Mouse (Mus musculus) forebrain, postnatal 0 days (tissue): ENCODE measurements around the gene Rab44. TPM values are rescaled to one million over a fixed set of nuclear protein-coding genes. Genes with fewer than 3 reads are reported as not detected.

Experiments used
- ATAC-seq: fragments of 200-750 bp; cut with Nextera tagmentation; 2 replicates; pipeline ENCODE4 v1.8.0; 2017; ENCODE audit warnings: mild to moderate bottlenecking, moderate library complexity
- DNase-seq: peaks from one replicate; pipeline ENCODE4 v3.0.0-alpha.2; 2015
- H3K27ac ChIP-seq: fragments of 300-500 bp; sonication (generic); 2 replicates; pipeline ENCODE4 v1.5.1; 2014; ENCODE audit warnings: low read depth, mild to moderate bottlenecking, antibody characterized with exemption, low read length, moderate library complexity, mixed read lengths
- H3K27me3 ChIP-seq: fragments of 300-500 bp; sonication (generic); 2 replicates; pipeline ENCODE4 v1.6.1; 2014; ENCODE audit warnings: mild to moderate bottlenecking, low read length, mixed read lengths; ENCODE audit not compliant: insufficient read depth
- H3K36me3 ChIP-seq: fragments of 300-500 bp; sonication (generic); 2 replicates; pipeline ENCODE4 v1.6.1; 2014; ENCODE audit warnings: mild to moderate bottlenecking, moderate library complexity; ENCODE audit not compliant: insufficient read depth
- H3K4me1 ChIP-seq: fragments of 300-500 bp; sonication (generic); 2 replicates; pipeline ENCODE4 v1.6.1; 2014; ENCODE audit warnings: antibody characterized with exemption; ENCODE audit not compliant: insufficient read depth
- H3K4me2 ChIP-seq: fragments of 300-500 bp; sonication (generic); 2 replicates; pipeline ENCODE4 v1.6.1; 2014; ENCODE audit warnings: low read depth, mild to moderate bottlenecking, moderate library complexity
- H3K4me3 ChIP-seq: fragments of 300-500 bp; sonication (generic); 2 replicates; pipeline ENCODE4 v1.5.1; 2014; ENCODE audit warnings: low read depth, low read length, mixed read lengths
- H3K9ac ChIP-seq: fragments of 300-500 bp; sonication (generic); 2 replicates; pipeline ENCODE4 v1.6.1; 2014; ENCODE audit warnings: mild to moderate bottlenecking
- H3K9me3 ChIP-seq: fragments of 300-500 bp; sonication (generic); 2 replicates; pipeline ENCODE4 v1.6.1; 2016; ENCODE audit warnings: low read length
- CTCF ChIP-seq: sonication (generic); IDR thresholded peaks from 2 replicates; pipeline ENCODE4 v1.5.1; 2016; ENCODE audit warnings: antibody characterized with exemption, control low read depth, low read depth
- WGBS: fragments of 180-500 bp; shearing (Covaris S2); extraction: QIAGEN DNeasy Blood & Tissue Kit; methylation state at CpG from one replicate; pipeline ENCODE4 v1.1.7; 2014; 5-methylcytosine and 5-hydroxymethylcytosine counted together
- polyA plus RNA-seq: library from polyadenylated mRNA; unstranded; fragments of >200 nt; fragmentation: Nextera tagmentation; extraction: Ambion mirVana; gene quantifications from 2 replicates; pipeline ENCODE4 v1.2.1, GENCODE M21; 2015
- total RNA-seq: library from RNA; depleted of rRNA; stranded (reverse); fragments of >200 nt; gene quantifications from 2 replicates; pipeline ENCODE4 v1.2.3, GENCODE M21; 2014

Gene Rab44
- total and polyA plus RNA-seq, 2 experiments from 2014 or later: not detected

- Histone ChIP-seq H3K4me2 (no peak within 1 kb of the TSS), H3K4me1 (peaks cover 5% of the 10 kb centered on the region; the same call in 1 of the 2 replicates), H3K27me3 (no peaks in the 10 kb centered on the region), H3K9ac (no peak within 1 kb of the TSS), H3K4me3 (no peak within 1 kb of the TSS), H3K9me3 (no peaks in the 10 kb centered on the region), H3K36me3 (no peaks in the 10 kb centered on the region), H3K27ac (no peak within 1 kb of the TSS)
- ATAC-seq (no peak), DNase-seq (no peak)
- no peak for TF ChIP-seq CTCF
- WGBS: 80% methylated on average over 3 of the region's 3 CpGs
Measured at GRCm38 (mm10) chr17:29090776-29091175, 23.2 kb upstream of the Rab44 start, which contains the start of gene Cdkn1a. Cdkn1a (plus strand) TSS chr17:29090976.

- TF ChIP-seq CTCF: no peak
- no peak overlapping the region for H3K27ac ChIP-seq
- ATAC-seq (no peak), DNase-seq (no peak)
- WGBS: 50% methylated on average over 6 of the region's 6 CpGs
- no peaks in the 10 kb centered on the region for H3K36me3 ChIP-seq
- no peak overlapping the region for H3K4me2 ChIP-seq
- H3K9ac ChIP-seq: no peak overlapping the region
- H3K4me3 ChIP-seq: no peak overlapping the region
- peaks cover 5% of the 10 kb centered on the region; the same call in 1 of the 2 replicates for H3K4me1 ChIP-seq
- H3K27me3 ChIP-seq: no peaks in the 10 kb centered on the region
- H3K9me3 ChIP-seq: no peaks in the 10 kb centered on the region
Measured at GRCm38 (mm10) chr17:29091348-29091944, 22.5 kb upstream of the Rab44 start.

- DNase-seq (no peak), ATAC-seq (no peak)
- Histone ChIP-seq H3K27me3 (no peaks in the 10 kb centered on the region), H3K9ac (no peak overlapping the region), H3K4me1 (peaks cover 5% of the 10 kb centered on the region; the same call in 1 of the 2 replicates), H3K36me3 (no peaks in the 10 kb centered on the region), H3K4me2 (no peak overlapping the region), H3K9me3 (no peaks in the 10 kb centered on the region), H3K27ac (no peak overlapping the region), H3K4me3 (no peak overlapping the region)
- TF ChIP-seq CTCF: no peak
- WGBS: 53% methylated on average over 5 of the region's 5 CpGs
Measured at GRCm38 (mm10) chr17:29092497-29092896, 21.4 kb upstream of the Rab44 start.

GRCm38 (mm10) chr17:29093110-29093952 is 20.6 kb upstream of the Rab44 start:
- ATAC-seq: peak; percentile 70
- TF ChIP-seq CTCF: no peak
- H3K4me2 ChIP-seq: peak overlapping the region; percentile 95
- H3K9ac ChIP-seq: peak overlapping the region; percentile 64
- 6% methylated on average over 36 of the region's 36 CpGs for WGBS
- H3K4me1 ChIP-seq: peaks cover 5% of the 10 kb centered on the region; the same call in 1 of the 2 replicates
- H3K36me3 ChIP-seq: no peaks in the 10 kb centered on the region
- H3K9me3 ChIP-seq: no peaks in the 10 kb centered on the region
- no peaks in the 10 kb centered on the region for H3K27me3 ChIP-seq
- peak overlapping the region; percentile 50; the same call in 1 of the 2 replicates for H3K27ac ChIP-seq
- H3K4me3 ChIP-seq: peak overlapping the region; percentile 48
- DNase-seq: peak; percentile 82

GRCm38 (mm10) chr17:29093961-29094309 is 20.0 kb upstream of the Rab44 start:
- H3K4me2 ChIP-seq: peak overlapping the region; percentile 95
- no peak for TF ChIP-seq CTCF
- H3K27me3 ChIP-seq: no peaks in the 10 kb centered on the region
- peak overlapping the region; percentile 50 for H3K27ac ChIP-seq
- WGBS: 1% methylated on average over 24 of the region's 24 CpGs
- no peaks in the 10 kb centered on the region for H3K36me3 ChIP-seq
- ATAC-seq: no peak
- H3K9me3 ChIP-seq: no peaks in the 10 kb centered on the region
- H3K9ac ChIP-seq: peak overlapping the region; percentile 64
- peak overlapping the region; percentile 48 for H3K4me3 ChIP-seq
- DNase-seq: no peak
- peaks cover 5% of the 10 kb centered on the region; the same call in 1 of the 2 replicates for H3K4me1 ChIP-seq

GRCm38 (mm10) chr17:29094310-29095181 is 19.4 kb upstream of the Rab44 start:
- H3K4me3 ChIP-seq: peak overlapping the region; percentile 48
- H3K36me3 ChIP-seq: no peaks in the 10 kb centered on the region
- 2% methylated on average over 70 of the region's 71 CpGs for WGBS
- no peaks in the 10 kb centered on the region for H3K27me3 ChIP-seq
- no peaks in the 10 kb centered on the region for H3K9me3 ChIP-seq
- DNase-seq (peak; percentile 44), ATAC-seq (peak; percentile 16; the same call in 1 of the 2 replicates)
- peak overlapping the region; percentile 95 for H3K4me2 ChIP-seq
- H3K4me1 ChIP-seq: peaks cover 5% of the 10 kb centered on the region; the same call in 1 of the 2 replicates
- peak overlapping the region; percentile 50 for H3K27ac ChIP-seq
- TF ChIP-seq CTCF: 0 out of 2 replicates have a peak, but pooled peaks have one; percentile 7
- H3K9ac ChIP-seq: peak overlapping the region; percentile 64
